Mouse (Mus musculus): Measurements from ENCODE around the gene Terf2ip. TPM values are rescaled to one million over a fixed set of nuclear protein-coding genes. Genes with fewer than 3 reads are reported as not detected.

The Terf2ip gene
- total and polyA plus RNA-seq, 2 experiments from 2014 or later: 61.5 to 71.2 TPM

DNA sequence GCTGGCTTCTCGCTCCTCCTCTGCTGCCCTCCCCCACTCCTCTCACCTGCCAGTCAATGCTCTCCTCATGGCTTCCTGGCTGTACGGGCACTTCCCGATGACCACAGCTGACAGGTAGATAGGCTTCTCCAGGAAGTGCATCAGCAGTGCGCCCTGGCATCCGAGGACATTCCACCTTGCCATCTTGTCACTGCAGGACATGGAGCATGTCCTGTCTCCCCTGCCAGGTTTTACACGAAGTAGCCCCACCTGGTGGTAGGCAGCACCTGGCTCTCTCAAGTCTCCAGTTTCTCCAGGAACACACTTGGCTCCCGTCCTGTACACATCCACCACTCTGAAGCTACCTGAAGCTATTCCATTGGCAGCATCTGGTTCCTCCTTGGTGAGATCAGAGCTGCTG is 29.1 kb upstream of the Terf2ip start:
- no peak for DNase-seq
- no peaks in the 10 kb centered on the region for H3K4me1 ChIP-seq (ENCODE audit: insufficient read depth)
- H3K27me3 ChIP-seq (ENCODE audit: insufficient read depth, low read length): no peaks in the 10 kb centered on the region
- H3K9me3 ChIP-seq (ENCODE audit: low read length): no peaks in the 10 kb centered on the region
- H3K9ac ChIP-seq: no peak overlapping the region
- no peak overlapping the region for H3K4me3 ChIP-seq (ENCODE audit: low read depth, low read length)
- 82% methylated on average over 7 of the region's 7 CpGs for WGBS
- no peak overlapping the region for H3K4me2 ChIP-seq (ENCODE audit: low read depth)
- no peak; the same call in none of the 2 replicates for TF ChIP-seq CTCF (IDR thresholded peaks at IDR 0.05; ENCODE audit: low read depth)
- no peak for ATAC-seq
- H3K36me3 ChIP-seq (ENCODE audit: insufficient read depth): peaks cover 31% of the 10 kb centered on the region
- H3K27ac ChIP-seq (ENCODE audit: low read depth, low read length): no peak overlapping the region

DNA sequence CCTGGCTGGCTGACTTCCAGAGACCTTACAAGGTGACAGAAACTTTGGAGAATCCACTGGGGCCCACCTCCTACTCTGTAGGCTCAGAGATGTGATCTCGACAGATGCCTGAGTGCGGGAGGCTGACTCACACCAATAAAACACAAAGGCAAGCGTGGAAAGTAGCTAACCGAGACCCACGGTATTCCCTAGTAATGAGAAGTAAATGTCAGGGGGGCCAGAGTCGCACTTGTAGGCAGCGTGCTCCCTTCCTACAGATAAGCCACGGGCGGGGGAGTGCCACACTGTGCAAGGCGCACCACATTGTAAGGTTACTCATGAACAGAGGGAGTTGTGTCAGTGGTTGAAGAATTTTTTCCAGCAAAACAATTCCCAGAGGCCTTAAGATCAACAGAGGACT is 26.7 kb upstream of the Terf2ip start:
- Histone ChIP-seq H3K9me3 (ENCODE audit: low read length) (no peaks in the 10 kb centered on the region), H3K27me3 (ENCODE audit: insufficient read depth, low read length) (no peaks in the 10 kb centered on the region), H3K4me1 (ENCODE audit: insufficient read depth) (no peaks in the 10 kb centered on the region), H3K9ac (no peak overlapping the region), H3K36me3 (ENCODE audit: insufficient read depth) (peaks cover 31% of the 10 kb centered on the region), H3K4me2 (ENCODE audit: low read depth) (no peak overlapping the region), H3K4me3 (ENCODE audit: low read depth, low read length) (no peak overlapping the region), H3K27ac (ENCODE audit: low read depth, low read length) (no peak overlapping the region)
- no peak for TF ChIP-seq CTCF (IDR thresholded peaks at IDR 0.05; ENCODE audit: low read depth)
- 93% methylated on average over 10 of the region's 10 CpGs for WGBS
- DNase-seq: no peak
- no peak for ATAC-seq

DNA sequence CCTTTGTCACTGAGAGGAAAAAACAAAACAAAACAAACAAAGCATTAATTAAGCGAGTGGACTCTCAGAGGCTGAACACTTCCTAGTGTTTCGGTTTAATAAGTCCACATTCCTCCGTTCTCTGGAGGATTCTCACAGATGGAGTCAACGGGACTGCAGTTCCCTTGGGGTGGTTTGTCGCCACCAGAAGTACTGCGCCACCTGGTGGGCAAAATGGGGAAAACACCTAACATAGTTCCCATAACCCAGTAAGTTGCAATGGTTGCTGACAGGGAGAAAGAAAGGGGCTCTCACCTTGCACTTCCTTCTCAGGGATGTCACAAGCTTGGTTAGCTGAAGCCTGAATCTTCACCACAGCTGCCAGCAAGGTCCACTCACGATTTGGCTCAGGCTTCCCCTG is 21.3 kb upstream of the Terf2ip start:
- ATAC-seq: no peak
- 12% methylated on average over 7 of the region's 7 CpGs for whole genome bisulfite sequencing

DNA sequence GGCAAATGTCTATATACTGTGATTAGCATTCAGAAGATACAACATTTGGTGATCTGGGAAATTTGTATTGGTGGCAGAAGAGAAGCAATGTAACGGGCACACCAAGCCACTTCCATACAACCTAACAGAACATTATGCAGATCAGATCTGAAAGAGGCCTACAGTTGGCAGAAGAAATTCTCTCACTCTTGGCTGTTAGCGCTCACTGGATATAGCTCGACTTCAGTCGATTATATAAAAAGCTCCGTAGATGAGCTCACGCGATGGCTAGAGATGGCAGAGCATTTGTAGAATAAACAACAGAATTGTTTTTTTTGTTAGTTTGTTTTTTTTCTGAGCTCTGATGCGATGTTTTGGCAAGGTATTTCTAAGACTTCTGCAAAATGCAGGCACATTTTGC is 19.9 kb upstream of the Terf2ip start:
- H3K4me1 ChIP-seq (ENCODE audit: insufficient read depth): no peaks in the 10 kb centered on the region
- TF ChIP-seq CTCF (IDR thresholded peaks at IDR 0.05; ENCODE audit: low read depth): no peak
- H3K9ac ChIP-seq: peak overlapping the region; percentile 69
- 36% methylated on average over 8 of the region's 8 CpGs for WGBS
- H3K4me2 ChIP-seq (ENCODE audit: low read depth): peak overlapping the region; percentile 70
- peak overlapping the region; percentile 57 for H3K4me3 ChIP-seq (ENCODE audit: low read depth, low read length)
- no peaks in the 10 kb centered on the region for H3K9me3 ChIP-seq (ENCODE audit: low read length)
- no peak overlapping the region for H3K27ac ChIP-seq (ENCODE audit: low read depth, low read length)
- ATAC-seq (no peak), DNase-seq (peak; percentile 49)
- no peaks in the 10 kb centered on the region for H3K27me3 ChIP-seq (ENCODE audit: insufficient read depth, low read length)
- H3K36me3 ChIP-seq (ENCODE audit: insufficient read depth): peaks cover 41% of the 10 kb centered on the region

More for the DNA sequence above, 21.3 kb upstream of the Terf2ip start:
- Histone ChIP-seq H3K4me1 (ENCODE audit: insufficient read depth) (no peaks in the 10 kb centered on the region), H3K9ac (no peak overlapping the region), H3K27me3 (ENCODE audit: insufficient read depth, low read length) (no peaks in the 10 kb centered on the region), H3K9me3 (ENCODE audit: low read length) (no peaks in the 10 kb centered on the region), H3K4me2 (ENCODE audit: low read depth) (no peak overlapping the region), H3K36me3 (ENCODE audit: insufficient read depth) (peaks cover 38% of the 10 kb centered on the region), H3K27ac (ENCODE audit: low read depth, low read length) (no peak overlapping the region), H3K4me3 (ENCODE audit: low read depth, low read length) (no peak overlapping the region)
- DNase-seq: peak; percentile 79
- TF ChIP-seq CTCF (IDR thresholded peaks at IDR 0.05; ENCODE audit: low read depth): peak; percentile 86

DNA sequence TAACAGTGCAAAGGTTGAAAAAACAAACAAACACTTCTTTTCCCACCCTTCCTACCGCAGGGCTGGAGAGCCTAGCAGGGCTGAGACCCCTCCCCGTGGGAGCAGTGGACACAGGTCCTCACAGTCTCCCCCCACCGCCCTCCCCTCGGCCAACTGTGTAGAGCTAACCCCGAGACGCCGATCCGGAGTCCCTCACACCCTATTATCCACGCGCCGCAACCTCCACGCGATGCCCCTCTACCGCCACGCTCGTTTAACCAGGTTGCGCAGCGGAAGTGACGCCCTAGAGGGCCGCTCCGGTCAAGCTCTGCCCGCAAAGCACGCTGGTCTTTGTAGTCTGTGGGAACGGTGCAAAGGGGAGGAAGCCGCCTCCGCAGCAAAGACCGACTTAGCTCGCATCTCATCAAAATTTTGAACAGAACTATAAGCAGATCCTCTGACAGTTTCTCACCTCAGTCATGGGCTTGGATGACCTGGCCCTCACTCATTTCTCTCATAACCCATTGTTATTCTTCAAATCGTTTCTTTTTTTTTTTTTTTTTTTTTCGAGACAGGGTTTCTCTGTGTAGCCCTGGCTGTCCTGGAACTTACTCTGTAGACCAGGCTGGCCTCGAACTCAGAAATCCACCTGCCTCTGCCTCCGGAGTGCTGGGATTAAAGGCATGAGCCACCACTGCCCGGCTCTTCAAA is 19.0 kb upstream of the Terf2ip start, which contains the start of gene Adat1:
Adat1 (minus strand) TSS at position 290 of the 690 bp plus-strand sequence.
- Histone ChIP-seq H3K9ac (peak within 1 kb of the TSS; percentile 69), H3K4me1 (ENCODE audit: insufficient read depth) (no peaks in the 10 kb centered on the region), H3K27ac (ENCODE audit: low read depth, low read length) (0 out of 2 replicates have a peak within 1 kb of the TSS, but pooled peaks have one; percentile 31), H3K4me3 (ENCODE audit: low read depth, low read length) (peak within 1 kb of the TSS; percentile 57), H3K9me3 (ENCODE audit: low read length) (no peaks in the 10 kb centered on the region), H3K36me3 (ENCODE audit: insufficient read depth) (peaks cover 48% of the 10 kb centered on the region), H3K27me3 (ENCODE audit: insufficient read depth, low read length) (no peaks in the 10 kb centered on the region), H3K4me2 (ENCODE audit: low read depth) (peak within 1 kb of the TSS; percentile 70)
- peak; percentile 98 for ATAC-seq
- peak; percentile 45 for TF ChIP-seq CTCF (IDR thresholded peaks at IDR 0.05; ENCODE audit: low read depth)
- DNase-seq: peak; percentile 93
- 4% methylated on average over 32 of the region's 33 CpGs for WGBS

DNA sequence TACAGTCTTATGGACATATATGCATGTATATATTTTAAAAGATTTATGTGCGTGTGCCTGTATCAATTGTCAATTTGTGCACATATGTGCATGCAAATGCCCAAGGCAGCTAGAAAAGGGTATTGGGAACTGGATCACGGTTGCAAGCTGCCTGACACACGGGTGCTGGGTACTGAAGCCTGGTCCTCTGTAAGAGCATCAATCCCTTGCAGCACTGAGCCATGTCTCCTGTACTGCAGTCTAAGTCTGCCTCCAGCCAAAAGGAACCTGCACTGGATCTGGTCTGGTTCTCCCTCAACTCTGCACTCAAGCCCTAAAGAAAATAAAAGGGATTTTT is 18.5 kb upstream of the Terf2ip start:
- 0 out of 2 replicates have a peak overlapping the region, but pooled peaks have one; percentile 57 for H3K4me3 ChIP-seq (ENCODE audit: low read depth, low read length)
- no peak for ATAC-seq

DNA sequence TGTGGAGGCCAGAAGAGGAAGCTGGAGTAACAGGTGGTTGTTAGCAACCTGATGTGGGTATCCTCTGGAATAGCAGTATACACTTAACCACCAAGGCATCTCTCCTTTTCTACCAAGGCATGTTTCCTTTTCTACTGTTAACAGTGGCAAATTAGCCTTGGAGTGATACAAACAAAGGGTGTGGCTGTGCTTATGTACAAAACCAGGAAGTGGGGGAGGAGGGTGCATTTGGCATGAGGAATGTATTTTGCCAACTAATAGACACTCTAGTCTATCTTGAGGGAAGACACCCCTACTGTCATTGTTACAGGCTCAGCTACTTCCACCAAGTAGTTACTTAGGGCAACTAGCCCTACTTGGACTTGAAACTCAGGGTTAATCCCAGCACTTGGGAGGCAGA is 6.4 kb upstream of the Terf2ip start:
- H3K9me3 ChIP-seq (ENCODE audit: low read length): no peaks in the 10 kb centered on the region
- H3K9ac ChIP-seq: no peak overlapping the region
- H3K36me3 ChIP-seq (ENCODE audit: insufficient read depth): peaks cover 58% of the 10 kb centered on the region
- ATAC-seq (no peak), DNase-seq (no peak)
- no peaks in the 10 kb centered on the region for H3K4me1 ChIP-seq (ENCODE audit: insufficient read depth)
- no peak overlapping the region for H3K27ac ChIP-seq (ENCODE audit: low read depth, low read length)
- H3K27me3 ChIP-seq (ENCODE audit: insufficient read depth, low read length): no peaks in the 10 kb centered on the region
- no peak for TF ChIP-seq CTCF (IDR thresholded peaks at IDR 0.05; ENCODE audit: low read depth)
- no peak overlapping the region for H3K4me3 ChIP-seq (ENCODE audit: low read depth, low read length)
- no peak overlapping the region for H3K4me2 ChIP-seq (ENCODE audit: low read depth)

More for the DNA sequence above, 18.5 kb upstream of the Terf2ip start:
- H3K4me1 ChIP-seq (ENCODE audit: insufficient read depth): no peaks in the 10 kb centered on the region
- peak overlapping the region; percentile 70; the same call in 1 of the 2 replicates for H3K4me2 ChIP-seq (ENCODE audit: low read depth)
- no peaks in the 10 kb centered on the region for H3K9me3 ChIP-seq (ENCODE audit: low read length)
- H3K27ac ChIP-seq (ENCODE audit: low read depth, low read length): no peak overlapping the region
- WGBS: 66% methylated on average over 3 of the region's 3 CpGs
- TF ChIP-seq CTCF (IDR thresholded peaks at IDR 0.05; ENCODE audit: low read depth): no peak
- H3K27me3 ChIP-seq (ENCODE audit: insufficient read depth, low read length): no peaks in the 10 kb centered on the region
- H3K9ac ChIP-seq: 0 out of 2 replicates have a peak overlapping the region, but pooled peaks have one; percentile 69
- DNase-seq: no peak
- H3K36me3 ChIP-seq (ENCODE audit: insufficient read depth): peaks cover 52% of the 10 kb centered on the region
